Mouse (Mus musculus) heart, adult 8-10 months (tissue): ENCODE measurements around the gene Mdga1. TPM values are rescaled to one million over a fixed set of nuclear protein-coding genes. Genes with fewer than 3 reads are reported as not detected.

Source experiments
- DNase-seq: peaks from one replicate; pipeline ENCODE4 v3.0.0; 2022; ENCODE audit warnings: low spot score
- total RNA-seq, 4 experiments: library from RNA; stranded (reverse); gene quantifications; 2 replicates each; pipeline ENCODE4 v1.2.4; 2022

Mdga1 gene
- total RNA-seq, result 10 to 100 TPM; 15.6 to 17.3 (median 16.4) TPM

DNA sequence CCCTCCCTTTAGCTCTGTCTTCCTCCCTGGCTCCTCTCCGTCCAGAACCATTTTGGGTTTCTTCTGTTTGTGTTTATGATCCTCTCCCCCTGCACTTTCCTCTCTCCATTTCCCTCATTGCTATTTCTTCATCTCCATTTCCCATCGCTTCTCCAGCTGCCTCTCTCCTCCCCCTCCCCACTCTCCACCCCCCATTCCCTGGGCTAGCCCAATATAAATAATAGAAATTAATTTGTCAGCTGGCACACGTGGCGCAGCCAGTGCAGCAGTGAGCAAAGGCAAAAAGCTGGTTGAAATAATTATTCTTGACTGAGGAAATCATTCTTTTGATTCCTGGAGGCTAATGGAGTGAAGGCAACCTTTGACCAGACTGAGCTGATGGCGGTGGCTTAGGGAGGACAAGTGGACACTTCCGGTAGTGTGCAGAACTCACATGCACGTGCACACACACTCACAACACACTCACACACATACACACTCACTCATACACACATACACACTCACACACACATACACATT is at the start of gene Mdga1:
TSS of gene Mdga1 (minus strand) at position 51 of the 519 bp plus-strand sequence.
- no peak for DNase-seq

GRCm38 (mm10) chr17:30018927-30019610 is 49.2 kb upstream of the Mdga1 start:
- DNase-seq, result no peak

DNA sequence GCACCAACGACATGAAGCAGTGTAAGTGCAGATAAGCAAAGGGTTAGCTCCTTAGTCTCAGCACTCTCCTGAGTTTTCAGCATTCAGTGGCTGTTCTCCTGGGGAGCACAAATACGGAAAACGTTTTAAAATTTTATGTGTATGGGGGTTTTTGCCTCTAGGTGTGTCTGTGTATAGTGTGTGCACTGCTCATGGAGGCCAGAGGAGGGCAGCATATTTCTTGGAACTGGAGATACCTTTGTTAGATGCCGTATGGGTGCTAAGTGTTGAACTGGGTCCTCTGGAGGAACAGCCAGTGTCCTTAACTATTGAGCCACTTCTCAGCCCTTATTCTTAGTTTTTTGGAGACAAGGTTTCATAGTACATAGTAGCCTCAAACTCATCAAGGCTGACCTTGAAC is 44.8 kb upstream of the Mdga1 start:
- no peak for DNase-seq

DNA sequence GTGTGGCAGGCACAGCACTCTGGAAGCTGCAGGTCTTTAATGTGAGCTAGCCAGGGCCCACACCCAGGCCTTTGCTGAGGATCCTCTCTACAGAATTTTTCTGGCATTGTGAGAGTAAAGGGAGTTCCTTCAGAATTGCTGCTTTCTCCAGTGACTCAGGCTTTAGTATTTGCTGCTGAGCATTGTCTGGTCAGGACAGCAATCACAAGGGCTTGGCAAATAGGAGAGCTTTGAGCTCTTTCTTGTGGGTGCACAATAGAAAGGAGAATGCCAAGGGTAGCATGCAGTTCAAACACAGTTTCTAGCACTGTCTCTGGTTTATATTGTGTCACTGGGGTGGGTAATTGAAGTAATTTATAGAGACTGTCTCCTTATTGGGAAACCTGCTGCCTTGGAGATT is 38.5 kb upstream of the Mdga1 start:
- no peak for DNase-seq

DNA sequence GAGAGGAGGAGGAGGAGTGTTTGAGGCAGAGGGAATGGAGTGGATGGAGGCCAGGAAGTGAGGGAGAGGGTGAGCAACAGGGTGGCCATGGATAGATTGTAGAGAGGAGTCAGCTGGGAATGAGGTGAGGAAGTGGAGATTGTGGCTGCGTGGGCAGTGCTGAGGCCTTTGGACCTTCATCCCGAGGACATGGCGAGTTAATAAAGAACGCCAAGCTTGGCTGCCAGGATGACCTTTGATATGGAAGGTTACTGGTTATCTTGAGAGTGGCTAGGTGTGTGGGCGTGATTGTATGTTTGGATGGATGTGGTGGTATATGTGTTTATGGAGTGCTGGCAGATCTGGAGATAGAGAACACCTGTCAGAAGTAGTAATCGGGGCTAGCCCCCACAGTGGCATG is 38.0 kb upstream of the Mdga1 start:
- no peak for DNase-seq

GRCm38 (mm10) chr17:30006877-30007276 is 37.0 kb upstream of the Mdga1 start:
- DNase-seq, result no peak

- peak; percentile 51 for DNase-seq
Observed at GRCm38 (mm10) chr17:30005451-30005941, 35.6 kb upstream of the Mdga1 start.

GRCm38 (mm10) chr17:30005103-30005443 is 35.2 kb upstream of the Mdga1 start:
- no peak for DNase-seq

GRCm38 (mm10) chr17:30004203-30005102 is 34.6 kb upstream of the Mdga1 start, which contains the start of gene Zfand3:
Gene Zfand3, plus strand, starts transcription at chr17:30004733.
- peak; percentile 95 for DNase-seq

DNA sequence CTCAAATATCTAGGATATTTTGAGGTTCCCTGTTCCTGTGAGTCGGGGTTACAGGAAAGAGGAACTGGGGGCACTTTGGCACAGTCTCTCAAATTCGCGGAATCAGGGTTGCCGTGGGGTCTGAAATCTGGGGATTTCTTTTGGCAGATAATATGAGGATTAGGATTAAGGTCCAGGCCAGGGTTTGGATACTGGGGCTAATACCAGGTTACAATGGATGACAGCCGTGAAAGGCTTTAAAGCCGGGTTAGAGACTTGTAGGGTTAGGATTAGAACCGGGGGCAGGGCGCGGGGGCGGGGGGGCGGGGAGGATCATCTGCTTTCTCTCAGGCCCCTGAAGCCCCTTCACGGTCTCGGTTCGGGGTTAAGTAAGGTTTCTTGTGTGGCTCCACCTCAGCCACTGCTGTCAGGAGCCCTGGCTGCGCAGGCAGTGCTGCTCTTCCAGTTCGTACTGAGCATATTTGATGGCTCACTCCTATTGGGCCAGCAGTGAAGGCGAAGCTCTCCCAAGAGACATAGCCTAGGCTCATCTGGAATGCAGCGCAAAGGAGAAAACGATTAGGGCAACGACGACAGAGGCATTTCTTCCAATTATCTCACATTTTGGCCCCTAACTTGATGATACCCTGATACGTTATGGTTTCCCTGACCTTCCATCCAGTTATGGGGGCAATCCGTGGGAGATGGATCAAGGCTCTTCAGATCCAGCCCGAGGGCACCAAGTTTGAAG is 28.8 kb upstream of the Mdga1 start:
- DNase-seq, result no peak

DNA sequence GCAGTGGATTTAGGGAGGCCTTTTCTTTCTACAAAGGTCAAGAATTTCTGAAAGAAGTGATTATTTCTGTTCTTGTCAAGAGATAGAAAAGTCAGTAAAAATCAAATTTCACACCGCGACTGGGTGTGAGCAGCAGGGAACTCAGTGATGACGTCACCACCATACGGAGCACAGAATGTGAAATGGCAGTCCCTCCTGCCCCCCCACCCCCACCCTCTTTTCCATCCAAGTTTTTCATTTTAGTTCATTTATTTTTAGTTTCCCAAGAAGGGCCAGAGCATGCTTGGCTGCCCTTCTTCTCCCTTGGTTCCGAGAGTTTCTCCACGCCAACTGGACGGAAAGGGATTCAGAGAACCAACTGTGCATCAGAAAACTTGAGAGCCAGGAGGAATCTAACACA is 27.8 kb upstream of the Mdga1 start:
- no peak for DNase-seq

- no peak for DNase-seq
Observed at GRCm38 (mm10) chr17:29995986-29996385, 26.1 kb upstream of the Mdga1 start.

- no peak for DNase-seq
Observed at GRCm38 (mm10) chr17:29994459-29994858, 24.6 kb upstream of the Mdga1 start.

GRCm38 (mm10) chr17:29994011-29994410 is 24.1 kb upstream of the Mdga1 start:
- no peak for DNase-seq

DNA sequence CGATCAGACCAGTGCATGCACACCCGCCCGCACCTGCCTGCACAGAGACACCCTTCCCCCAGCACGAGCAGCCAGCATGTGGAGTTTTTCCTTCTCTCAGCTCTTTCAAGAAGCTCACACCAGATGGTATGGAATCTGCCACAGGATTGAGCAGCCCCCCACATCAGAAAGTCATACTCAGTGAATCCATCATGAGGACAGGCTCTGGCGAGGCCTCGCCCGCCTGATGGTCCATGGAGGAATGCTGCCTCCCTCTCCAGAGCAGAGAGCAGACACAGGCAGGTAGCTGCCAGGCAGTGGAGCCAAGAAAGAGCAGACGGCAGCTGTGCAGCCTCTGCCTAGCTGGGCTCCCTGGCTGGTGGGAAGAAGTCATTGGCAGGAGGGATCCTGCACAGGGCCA is 23.6 kb upstream of the Mdga1 start:
- no peak for DNase-seq

GRCm38 (mm10) chr17:29990845-29991244 is 21.0 kb upstream of the Mdga1 start:
- no peak for DNase-seq

DNA sequence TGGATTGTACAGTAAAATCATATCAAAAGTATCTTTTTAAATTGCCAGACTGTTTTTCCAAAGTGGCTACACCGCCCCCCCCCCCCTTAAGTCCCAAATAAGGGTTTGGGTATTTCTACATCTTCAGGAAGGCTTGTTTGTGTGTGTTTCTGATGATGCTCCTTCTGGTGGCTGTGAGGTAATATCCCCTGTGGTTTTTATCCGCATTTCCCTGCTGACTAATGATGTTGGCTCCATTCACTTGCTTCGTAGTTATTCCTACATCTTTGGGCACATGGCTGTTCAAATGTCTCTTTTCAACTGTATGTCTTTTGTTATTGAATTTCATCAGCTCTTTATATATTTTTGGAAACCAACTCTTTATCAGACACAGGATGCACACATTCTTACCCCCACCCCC is 20.2 kb upstream of the Mdga1 start:
- DNase-seq, result no peak

DNA sequence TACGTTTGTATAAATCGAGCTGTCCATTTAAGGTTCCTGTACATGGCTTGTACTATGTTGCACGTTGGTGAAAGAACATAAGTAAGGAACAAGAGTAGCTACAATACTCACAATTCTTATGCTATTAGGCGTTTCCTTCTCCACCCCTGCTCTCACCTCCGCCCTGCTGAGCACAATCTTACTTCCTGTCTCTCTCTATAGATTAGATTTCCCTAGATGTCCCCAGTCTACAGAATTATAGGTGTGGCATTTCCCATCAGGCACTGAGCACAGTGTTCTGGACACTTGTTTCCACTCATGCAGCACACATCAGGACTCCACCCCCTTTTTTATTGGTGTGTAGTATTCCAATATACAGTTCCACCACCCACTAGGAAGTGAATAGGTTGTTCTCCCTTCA is 19.8 kb upstream of the Mdga1 start:
- DNase-seq, result no peak

GRCm38 (mm10) chr17:29988141-29988540 is 18.3 kb upstream of the Mdga1 start:
- no peak for DNase-seq

DNA sequence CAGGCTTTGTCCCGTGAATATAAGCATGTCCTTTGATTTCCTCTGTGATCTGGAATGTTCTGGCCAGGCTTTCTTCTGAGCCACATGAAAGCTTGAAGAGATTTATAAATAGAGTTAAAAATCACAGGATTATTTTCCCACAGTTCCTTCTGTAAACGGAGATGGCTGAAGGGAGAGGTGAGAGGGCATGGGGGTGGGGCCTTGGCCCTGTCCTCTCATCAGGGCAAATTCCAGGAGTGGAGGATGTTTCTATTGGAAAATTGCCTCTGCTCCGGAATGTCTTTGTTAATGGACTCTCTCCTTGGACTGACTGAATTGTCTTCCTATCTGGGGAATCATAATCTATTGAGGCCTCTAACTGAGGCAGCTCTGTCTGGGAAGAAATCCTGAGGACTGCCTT is 15.6 kb upstream of the Mdga1 start:
- peak; percentile 28 for DNase-seq

DNA sequence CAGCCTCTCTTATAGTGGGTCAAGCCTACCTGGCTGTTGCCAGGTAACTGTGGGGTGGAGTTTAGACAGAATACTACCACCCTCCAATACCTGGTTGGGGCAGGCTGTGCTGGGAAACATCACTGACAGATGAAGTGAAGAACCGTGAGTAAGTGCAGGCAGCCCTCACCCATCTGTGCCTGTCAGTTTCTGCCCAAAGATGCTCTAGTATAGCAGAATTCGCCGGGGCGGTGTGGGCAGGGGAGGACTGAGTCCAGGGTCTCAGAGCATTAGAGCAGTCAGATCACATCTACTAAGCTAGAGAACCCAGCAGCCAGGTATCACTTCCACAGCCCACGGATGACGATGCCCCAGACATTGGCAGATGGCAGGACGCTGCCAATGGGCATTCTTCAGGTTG is 15.0 kb upstream of the Mdga1 start:
- no peak for DNase-seq

GRCm38 (mm10) chr17:29983190-29983589 is 13.3 kb upstream of the Mdga1 start:
- DNase-seq, result no peak
